Mouse (Mus musculus): ENCODE results near the gene Tab1.

Tab1 gene

GRCm38 (mm10) chr15:80170357-80170756 lies 37.4 kb downstream of the Tab1 start:
- DNase-seq, result no peak

GRCm38 (mm10) chr15:80171286-80171685 lies 38.4 kb downstream of the Tab1 start:
- DNase-seq, result no peak

GRCm38 (mm10) chr15:80171791-80172190 lies 38.9 kb downstream of the Tab1 start:
- DNase-seq, result no peak

- DNase-seq, result no peak
Observed at GRCm38 (mm10) chr15:80173001-80173771, 40.3 kb downstream of the Tab1 start, which contains the start of gene Mgat3. Mgat3 (plus strand) TSS chr15:80173721.

GRCm38 (mm10) chr15:80173781-80174597 lies 41.1 kb downstream of the Tab1 start:
- no peak for DNase-seq

GRCm38 (mm10) chr15:80174598-80174875 lies 41.6 kb downstream of the Tab1 start:
- no peak for DNase-seq

- DNase-seq, result no peak
Observed at GRCm38 (mm10) chr15:80175316-80175715, 42.4 kb downstream of the Tab1 start.

- no peak for DNase-seq
Observed at GRCm38 (mm10) chr15:80175756-80176155, 42.8 kb downstream of the Tab1 start.

- no peak for DNase-seq
Observed at GRCm38 (mm10) chr15:80181561-80181960, 48.6 kb downstream of the Tab1 start.

- no peak for DNase-seq
Observed at GRCm38 (mm10) chr15:80182072-80182700, 49.3 kb downstream of the Tab1 start.

GRCm38 (mm10) chr15:80188927-80189326 lies 56.0 kb downstream of the Tab1 start:
- no peak for DNase-seq

GRCm38 (mm10) chr15:80190075-80190474 lies 57.1 kb downstream of the Tab1 start:
- no peak for DNase-seq

GRCm38 (mm10) chr15:80191585-80192245 lies 58.8 kb downstream of the Tab1 start:
- no peak for DNase-seq

- DNase-seq, result no peak
Observed at GRCm38 (mm10) chr15:80192246-80192585, 59.3 kb downstream of the Tab1 start.

- DNase-seq, result no peak
Observed at GRCm38 (mm10) chr15:80192847-80193246, 59.9 kb downstream of the Tab1 start.

- DNase-seq, result no peak
Observed at GRCm38 (mm10) chr15:80199556-80199955, 66.6 kb downstream of the Tab1 start.

- no peak for DNase-seq
Observed at GRCm38 (mm10) chr15:80202111-80202775, 69.3 kb downstream of the Tab1 start.

GRCm38 (mm10) chr15:80203406-80203805 lies 70.5 kb downstream of the Tab1 start:
- DNase-seq, result peak in 1 of 2 experiments; percentile 20

GRCm38 (mm10) chr15:80206057-80206565 lies 73.2 kb downstream of the Tab1 start:
- no peak for DNase-seq

- DNase-seq, result no peak
Observed at GRCm38 (mm10) chr15:80208446-80208845, 75.5 kb downstream of the Tab1 start.

Data from spleen, adult 18-20 months (tissue).